Mouse (Mus musculus) c-Kit-positive CD71-negative TER-119-negative erythroid progenitor cells, embryonic 14.5 days (primary cell): ENCODE data around the gene Ak5.
A peak's percentile ranks its signal among the peaks of the same experiment; 100 is the strongest.
"Not testable (repeated sequence)": the region's sequence is repeated elsewhere in the genome, so short reads cannot be mapped to it uniquely, and the experiment has no call there.

Experiments
- DNase-seq: peaks from one replicate; pipeline ENCODE4 v3.0.0-alpha.2; 2013; ENCODE audit warnings: low read depth

The Ak5 gene

GRCm38 (mm10) chr3:152475894-152476293, 192.3 kb downstream of the Ak5 start:
- no peak for DNase-seq

GRCm38 (mm10) chr3:152475278-152475669, 192.9 kb downstream of the Ak5 start:
- no peak for DNase-seq

GRCm38 (mm10) chr3:152474582-152475277, 193.4 kb downstream of the Ak5 start:
- peak; percentile 67 for DNase-seq

GRCm38 (mm10) chr3:152472676-152473075, 195.5 kb downstream of the Ak5 start:
- no peak for DNase-seq

GRCm38 (mm10) chr3:152470347-152470746, 197.8 kb downstream of the Ak5 start:
- DNase-seq, result no peak

- DNase-seq, result no peak
Measured at GRCm38 (mm10) chr3:152469423-152470200, 198.5 kb downstream of the Ak5 start.

GRCm38 (mm10) chr3:152468569-152469041, 199.6 kb downstream of the Ak5 start:
- no peak for DNase-seq

GRCm38 (mm10) chr3:152468032-152468431, 200.1 kb downstream of the Ak5 start:
- no peak for DNase-seq

GRCm38 (mm10) chr3:152467312-152467711, 200.8 kb downstream of the Ak5 start:
- no peak for DNase-seq

- DNase-seq, result no peak
Measured at GRCm38 (mm10) chr3:152466849-152467248, 201.3 kb downstream of the Ak5 start.

- DNase-seq, result no peak
Measured at GRCm38 (mm10) chr3:152465338-152465737, 202.8 kb downstream of the Ak5 start.

- DNase-seq, result no peak
Measured at GRCm38 (mm10) chr3:152464462-152464861, 203.7 kb downstream of the Ak5 start.

GRCm38 (mm10) chr3:152462900-152463299, 205.3 kb downstream of the Ak5 start:
- DNase-seq, result no peak

GRCm38 (mm10) chr3:152462038-152462547, 206.1 kb downstream of the Ak5 start:
- DNase-seq, result no peak

- DNase-seq, result no peak
Measured at GRCm38 (mm10) chr3:152460802-152461201, 207.4 kb downstream of the Ak5 start.

- DNase-seq, result not testable (repeated sequence)
Measured at GRCm38 (mm10) chr3:152458875-152459274, 209.3 kb downstream of the Ak5 start.

- DNase-seq, result no peak
Measured at GRCm38 (mm10) chr3:152457308-152458035, 210.7 kb downstream of the Ak5 start.

GRCm38 (mm10) chr3:152453163-152453562, 215.0 kb downstream of the Ak5 start:
- DNase-seq, result no peak

- no peak for DNase-seq
Measured at GRCm38 (mm10) chr3:152446966-152447365, 221.2 kb downstream of the Ak5 start.

- DNase-seq, result no peak
Measured at GRCm38 (mm10) chr3:152444114-152444513, 224.0 kb downstream of the Ak5 start.

GRCm38 (mm10) chr3:152442795-152443194, 225.4 kb downstream of the Ak5 start:
- no peak for DNase-seq

- DNase-seq, result no peak
Measured at GRCm38 (mm10) chr3:152438068-152438467, 230.1 kb downstream of the Ak5 start.
